Mouse (Mus musculus): ENCODE results near the gene Synpo2. TPM values are rescaled to one million over a fixed set of nuclear protein-coding genes. Genes with fewer than 3 reads are reported as not detected.
A peak's percentile ranks its signal among the peaks of the same experiment; 100 is the strongest.
"Not testable (repeated sequence)": the region's sequence is repeated elsewhere in the genome, so short reads cannot be mapped to it uniquely, and the experiment has no call there.

The Synpo2 gene
- total RNA-seq, 2 experiments from 2014 or later, result 3.8 TPM

GRCm38 (mm10) chr3:123130314-123131150, 105.4 kb downstream of the Synpo2 start:
- DNase-seq, result no peak

- peak in 1 of 2 experiments; percentile 15 for DNase-seq
Observed at GRCm38 (mm10) chr3:123128781-123129180, 107.2 kb downstream of the Synpo2 start.

- no peak for DNase-seq
Observed at GRCm38 (mm10) chr3:123128091-123128490, 107.9 kb downstream of the Synpo2 start.

GRCm38 (mm10) chr3:123126741-123127140, 109.2 kb downstream of the Synpo2 start:
- not testable (repeated sequence) for DNase-seq

- no peak for DNase-seq
Observed at GRCm38 (mm10) chr3:123123817-123124216, 112.1 kb downstream of the Synpo2 start.

- no peak for DNase-seq
Observed at GRCm38 (mm10) chr3:123122151-123123030, 113.6 kb downstream of the Synpo2 start.

- no peak for DNase-seq
Observed at GRCm38 (mm10) chr3:123116903-123117302, 119.0 kb downstream of the Synpo2 start.

- no peak for DNase-seq
Observed at GRCm38 (mm10) chr3:123115770-123116527, 120.0 kb downstream of the Synpo2 start.

- DNase-seq, result no peak
Observed at GRCm38 (mm10) chr3:123114001-123114635, 121.8 kb downstream of the Synpo2 start.

- no peak for DNase-seq
Observed at GRCm38 (mm10) chr3:123112781-123113180, 123.2 kb downstream of the Synpo2 start.

GRCm38 (mm10) chr3:123111071-123111711, 124.8 kb downstream of the Synpo2 start:
- no peak for DNase-seq

GRCm38 (mm10) chr3:123107830-123108549, 128.0 kb downstream of the Synpo2 start:
- no peak for DNase-seq

GRCm38 (mm10) chr3:123104325-123104724, 131.6 kb downstream of the Synpo2 start:
- no peak for DNase-seq

- DNase-seq, result peak; percentile 41 to 53
Observed at GRCm38 (mm10) chr3:123103151-123103860, 132.6 kb downstream of the Synpo2 start.

- no peak for DNase-seq
Observed at GRCm38 (mm10) chr3:123101761-123102160, 134.2 kb downstream of the Synpo2 start.

- no peak for DNase-seq
Observed at GRCm38 (mm10) chr3:123095111-123095510, 140.8 kb downstream of the Synpo2 start.

- DNase-seq, result no peak
Observed at GRCm38 (mm10) chr3:123093640-123094361, 142.1 kb downstream of the Synpo2 start.

GRCm38 (mm10) chr3:123092913-123093639, 142.9 kb downstream of the Synpo2 start:
- DNase-seq, result no peak

- DNase-seq, result no peak
Observed at GRCm38 (mm10) chr3:123092442-123092841, 143.5 kb downstream of the Synpo2 start.
